Mouse (Mus musculus) skeletal muscle tissue, adult 2 months (tissue): ENCODE results near the gene Trappc2l.

Source experiments
- DNase-seq: peaks from one replicate; pipeline ENCODE4 v3.0.0-alpha.2; 2012; ENCODE audit warnings: low read depth, low spot score

Trappc2l gene

DNA sequence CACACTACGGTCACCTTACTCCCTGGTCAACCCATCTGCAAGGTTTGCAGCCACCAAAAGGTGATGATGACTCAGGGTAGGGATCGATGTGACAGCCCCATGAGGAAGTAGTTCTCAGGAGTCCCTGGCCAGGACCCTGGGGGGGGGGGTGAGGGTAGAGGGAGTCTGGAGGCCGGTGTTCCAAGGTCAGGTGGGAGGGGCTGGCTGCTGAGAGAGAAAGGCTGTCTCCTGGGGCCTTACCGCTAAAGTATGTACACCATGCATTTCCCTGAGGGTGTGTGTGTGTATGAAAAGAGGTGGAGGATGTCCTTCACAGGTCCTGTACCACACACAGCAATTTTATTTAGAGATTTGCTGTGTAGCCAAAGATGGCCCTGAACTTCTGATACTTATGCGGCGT, 41.2 kb downstream of the Trappc2l start:
- DNase-seq, result no peak

DNA sequence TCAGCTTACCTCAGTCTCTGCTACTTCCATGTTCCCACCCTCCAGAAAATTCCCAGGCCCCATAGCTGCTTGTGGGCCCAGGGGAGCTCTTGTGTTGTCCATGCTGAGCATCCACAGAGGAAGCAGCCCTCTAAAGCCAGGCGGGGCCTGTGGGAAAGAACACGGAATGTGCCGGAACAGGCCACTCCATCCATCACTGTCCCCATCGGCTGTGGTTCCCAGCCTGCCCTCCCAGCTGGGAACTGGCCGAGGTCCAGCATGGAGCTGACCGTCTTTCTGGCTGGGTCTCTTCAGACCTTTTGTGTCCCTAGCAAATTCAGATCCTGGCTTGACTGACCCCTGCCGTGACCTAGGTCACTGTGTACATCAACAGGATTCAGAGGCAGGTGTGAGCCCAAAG, 43.3 kb downstream of the Trappc2l start:
- peak; percentile 58 for DNase-seq

DNA sequence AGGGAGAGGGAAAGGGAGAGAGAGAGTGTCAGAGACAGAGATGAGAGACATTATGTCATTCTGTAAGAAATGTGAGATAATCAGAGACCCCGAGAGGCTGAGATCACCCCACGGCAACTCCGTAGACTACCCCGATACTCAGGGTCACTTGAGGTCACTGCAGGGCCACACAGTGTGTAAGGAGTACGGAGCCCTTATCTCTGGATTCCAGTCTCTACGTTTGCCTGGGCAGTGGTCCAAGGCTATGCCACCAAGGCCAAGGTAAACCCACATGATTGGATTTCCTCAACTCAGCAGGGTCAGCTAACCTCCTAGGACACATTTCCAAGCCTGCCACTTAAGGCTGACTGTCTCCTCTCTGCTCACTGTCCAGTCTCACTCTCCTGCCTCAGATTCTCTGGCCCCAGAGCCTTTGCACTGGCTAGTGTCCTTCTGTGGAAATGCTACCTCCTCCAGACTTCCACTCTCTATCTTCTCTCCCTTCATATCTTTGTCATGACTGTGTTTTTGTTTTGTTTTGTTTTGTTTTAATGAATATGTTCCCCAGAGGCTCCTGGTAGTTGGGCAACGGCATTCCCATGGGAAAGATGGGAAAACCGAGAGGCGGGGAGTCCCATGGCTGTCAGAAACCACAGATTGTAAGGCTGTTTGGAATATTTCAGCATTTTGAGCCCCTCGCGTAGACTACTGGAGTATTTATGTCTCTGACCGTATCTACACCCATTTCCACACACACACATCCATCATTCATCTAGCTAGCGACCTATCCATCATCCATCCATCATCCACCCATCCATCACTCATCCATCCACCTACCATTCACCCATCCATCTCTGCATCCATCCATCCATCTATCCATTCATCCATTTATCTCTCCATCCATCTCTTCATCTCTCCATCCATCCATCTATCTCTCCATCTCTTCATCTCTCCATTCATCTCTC, 44.9 kb downstream of the Trappc2l start:
- peak; percentile 61 for DNase-seq

DNA sequence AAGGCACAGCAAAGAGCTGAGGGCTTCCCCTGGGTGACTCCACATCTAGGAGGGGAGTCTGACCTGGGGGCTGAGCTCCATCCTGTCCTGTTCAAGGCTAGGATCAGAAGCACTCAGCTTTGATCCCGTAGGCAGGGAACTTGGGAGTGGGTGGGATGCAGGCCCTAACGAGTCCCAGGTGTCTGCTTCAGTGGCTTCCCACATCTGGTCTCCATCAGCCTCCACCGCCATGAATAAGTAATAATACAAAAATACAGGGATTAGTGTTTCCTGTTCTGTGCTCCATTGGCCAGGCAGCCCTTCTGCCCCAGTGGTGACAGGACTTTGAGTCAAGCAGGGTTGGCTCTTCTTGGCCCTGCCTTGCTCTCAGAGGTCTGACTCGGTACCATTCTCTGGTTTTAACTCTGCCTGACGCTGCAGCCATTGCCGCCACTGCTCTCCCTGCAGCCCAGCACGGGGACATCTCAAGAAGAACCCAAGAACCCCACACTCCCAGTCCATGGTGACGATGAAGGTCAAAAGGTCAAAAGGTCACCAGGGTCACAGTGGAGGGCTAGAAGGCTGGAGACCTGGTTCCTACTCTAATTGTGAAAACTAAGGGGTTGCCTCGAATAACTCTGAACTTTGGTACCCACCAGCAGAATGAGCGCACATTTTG, 46.8 kb downstream of the Trappc2l start:
- no peak for DNase-seq

GRCm38 (mm10) chr8:122658807-122659160, 47.3 kb downstream of the Trappc2l start:
- DNase-seq, result no peak

DNA sequence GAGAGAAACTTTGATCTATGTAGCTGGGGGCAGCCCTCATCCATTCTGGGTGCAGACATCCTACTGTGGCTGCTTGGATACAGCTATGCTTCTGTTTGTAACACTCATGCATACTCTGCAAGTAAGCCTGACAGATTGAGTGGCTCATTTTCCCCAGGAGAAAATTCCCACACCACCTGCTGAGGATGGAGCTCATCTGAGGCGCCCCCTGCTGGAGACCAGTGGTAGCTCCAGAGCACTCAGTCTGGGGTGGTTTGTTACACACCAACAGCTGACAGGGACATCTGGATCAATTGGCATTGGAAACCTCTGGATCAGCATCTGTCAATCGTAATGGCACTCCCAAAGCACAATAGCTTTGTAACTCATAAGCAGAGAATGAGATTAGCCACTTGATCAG, 48.6 kb downstream of the Trappc2l start:
- no peak for DNase-seq

GRCm38 (mm10) chr8:122661138-122661537, 49.7 kb downstream of the Trappc2l start:
- peak; percentile 75 for DNase-seq

DNA sequence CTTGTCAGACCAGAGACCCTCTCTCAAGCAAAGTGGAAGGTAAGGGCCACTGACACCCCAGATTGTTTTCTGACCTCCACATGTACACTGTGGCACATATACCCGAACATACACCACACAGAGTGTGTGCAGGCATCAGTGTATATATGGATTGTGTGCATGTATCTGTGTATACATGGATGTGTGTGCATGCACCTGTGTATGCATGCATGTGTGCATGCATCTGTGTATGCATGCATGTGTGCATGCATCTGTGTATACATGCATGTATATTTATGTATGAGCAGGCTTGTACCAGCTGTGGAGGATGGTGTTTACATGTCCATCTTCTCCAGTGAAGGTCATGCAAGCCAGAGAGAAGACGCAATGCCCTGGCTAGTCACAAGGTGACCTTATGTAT, 50.5 kb downstream of the Trappc2l start:
- no peak for DNase-seq

DNA sequence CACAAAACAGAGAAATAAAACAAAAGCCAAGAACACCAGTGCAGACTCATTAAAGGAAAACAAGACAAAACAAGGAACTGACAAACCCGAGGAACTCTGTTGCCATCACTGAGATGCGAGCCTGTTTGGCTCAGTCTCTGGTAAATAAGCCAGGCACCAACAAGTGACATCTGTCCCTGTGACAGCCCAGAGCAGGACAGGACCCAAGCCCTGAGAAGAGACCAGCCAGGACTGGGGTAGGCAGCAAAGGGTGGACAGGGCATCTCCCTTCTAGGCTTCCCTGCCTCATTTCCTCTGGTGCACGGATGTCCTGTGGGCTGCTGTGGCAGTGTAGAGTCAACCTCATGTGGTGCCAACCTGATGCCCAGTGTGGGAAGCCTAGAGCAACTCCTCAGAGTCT, 51.7 kb downstream of the Trappc2l start:
- no peak for DNase-seq

DNA sequence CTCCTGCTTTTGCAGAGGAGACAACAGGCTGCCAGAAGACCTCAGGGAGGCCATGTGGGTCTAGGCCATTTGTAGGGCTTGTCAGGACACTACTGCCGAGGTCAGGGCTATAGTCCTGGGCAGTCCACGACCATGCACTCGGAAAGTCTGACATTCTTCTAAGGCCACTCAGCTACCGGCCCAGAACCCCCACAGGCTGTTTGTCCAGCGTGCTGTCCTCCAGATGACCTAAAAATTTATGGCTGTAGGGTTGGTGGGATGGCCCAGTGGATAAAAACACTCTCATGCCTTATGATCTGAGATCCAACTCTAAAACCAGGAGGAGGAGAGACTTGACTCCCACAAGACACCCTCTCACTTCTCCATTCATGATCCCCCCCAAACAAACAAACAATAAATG, 52.2 kb downstream of the Trappc2l start:
- DNase-seq, result no peak

DNA sequence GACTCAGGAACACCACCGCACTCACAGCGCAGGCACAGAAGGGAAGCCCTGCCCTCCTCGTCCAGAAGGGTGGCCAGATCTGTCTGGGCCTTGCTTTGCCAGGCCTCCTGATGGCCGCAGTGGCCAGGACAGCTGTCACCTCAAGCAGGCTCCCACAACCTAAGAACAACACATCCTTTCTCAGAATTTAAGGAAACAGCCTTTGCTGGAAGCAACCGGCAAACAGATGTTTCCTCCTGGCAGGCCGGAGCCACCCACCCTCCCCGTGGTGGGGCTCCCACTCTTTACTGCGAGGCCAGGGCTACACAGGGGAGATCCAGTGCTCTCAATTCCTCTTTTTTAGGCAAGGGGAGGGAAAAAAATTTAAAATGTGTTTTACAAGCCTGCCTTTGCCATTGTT, 53.8 kb downstream of the Trappc2l start:
- DNase-seq, result peak; percentile 72

DNA sequence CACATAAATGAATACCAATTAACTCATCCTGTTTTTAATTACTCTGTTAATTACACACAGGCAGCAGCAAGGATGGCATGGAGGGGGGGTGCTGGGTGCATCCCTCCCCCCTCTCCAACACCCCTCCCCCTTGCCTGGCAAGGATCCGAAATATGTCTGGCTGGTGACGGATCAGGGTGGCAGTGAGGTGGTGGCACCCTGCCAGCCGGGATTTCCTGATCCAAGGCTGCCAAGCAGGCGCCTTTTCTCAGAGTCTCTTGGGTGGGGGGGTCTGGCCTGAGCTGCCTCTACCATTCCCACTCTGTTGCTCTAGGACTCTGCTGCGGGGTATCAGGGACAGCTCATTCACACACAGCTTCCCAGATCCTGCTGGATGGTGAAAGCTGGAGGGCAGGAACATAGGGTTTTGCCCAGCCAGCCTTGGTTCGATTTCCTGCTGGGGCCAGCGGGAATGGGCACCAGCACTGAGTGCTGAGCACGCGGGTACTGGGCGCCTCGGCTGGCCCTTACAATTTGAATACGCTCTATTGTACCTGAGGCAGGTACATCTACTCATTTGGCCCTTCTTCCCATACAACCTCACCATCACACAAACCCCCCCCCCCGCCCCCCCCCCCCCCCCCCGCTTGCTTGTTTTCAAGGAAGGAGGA, 54.4 kb downstream of the Trappc2l start:
- no peak for DNase-seq
